Mouse (Mus musculus) olfactory bulb, adult 2 months (tissue): ENCODE data around the gene Mettl7a3. TPM values are rescaled to one million over a fixed set of nuclear protein-coding genes. Genes with fewer than 3 reads are reported as not detected.

Experiments used
- H3K27ac ChIP-seq: fragments of 200-500 bp; 2 replicates; pipeline ENCODE4 v1.5.1; 2012; ENCODE audit warnings: low read depth, low read length; ENCODE audit not compliant: insufficient read depth
- H3K4me1 ChIP-seq: fragments of 200-500 bp; 2 replicates; pipeline ENCODE4 v1.6.1; 2012; ENCODE audit warnings: low read length; ENCODE audit not compliant: control insufficient read depth, insufficient read depth
- H3K4me3 ChIP-seq: fragments of 200-500 bp; 2 replicates; pipeline ENCODE4 v1.5.1; 2012; ENCODE audit warnings: mild to moderate bottlenecking, low read depth, low read length, moderate library complexity; ENCODE audit not compliant: insufficient read depth
- CTCF ChIP-seq: fragments of 200-500 bp; IDR thresholded peaks from 2 replicates; pipeline ENCODE4 v1.5.1; 2012; ENCODE audit warnings: low read depth, mild to moderate bottlenecking, low read length, moderate library complexity; ENCODE audit not compliant: insufficient read depth
- POLR2A ChIP-seq: fragments of 200-500 bp; IDR thresholded peaks from 2 replicates; pipeline ENCODE4 v1.6.1; 2012; ENCODE audit warnings: mild to moderate bottlenecking, low read depth, low read length, moderate library complexity; ENCODE audit not compliant: insufficient read depth
- WGBS: fragments of 180-500 bp; shearing (Covaris S2); methylation state at CpG from one replicate; pipeline ENCODE4 v1.1.7; 2018; 5-methylcytosine and 5-hydroxymethylcytosine counted together
- polyA plus RNA-seq: library from polyadenylated mRNA; stranded (reverse); fragments of >200 nt; gene quantifications from 2 replicates; pipeline ENCODE4 v1.2.4, GENCODE M21; 2012; ENCODE audit warnings: low replicate concordance; ENCODE audit not compliant: missing spikeins, insufficient read depth, insufficient read length

Gene Mettl7a3
- polyA plus RNA-seq, 1 experiment: not detected

- 91% methylated on average over 8 of the region's 8 CpGs for WGBS
- H3K27ac ChIP-seq: no peak overlapping the region
- H3K4me3 ChIP-seq: no peak overlapping the region
- 0 out of 2 replicates have a peak, but pooled peaks cover 4% of the 10 kb centered on the region for H3K4me1 ChIP-seq
- TF ChIP-seq CTCF (no peak), POLR2A (no peak)
Measured at GRCm38 (mm10) chr15:100379658-100380057, 44.9 kb downstream of the Mettl7a3 start.

- TF ChIP-seq CTCF (no peak), POLR2A (no peak)
- 89% methylated on average over 2 of the region's 2 CpGs for WGBS
- Histone ChIP-seq H3K4me1 (0 out of 2 replicates have a peak, but pooled peaks cover 4% of the 10 kb centered on the region), H3K4me3 (no peak overlapping the region), H3K27ac (no peak overlapping the region)
Measured at GRCm38 (mm10) chr15:100380104-100380503, 45.4 kb downstream of the Mettl7a3 start.

- TF ChIP-seq POLR2A (no peak), CTCF (no peak)
- Histone ChIP-seq H3K4me3 (no peak overlapping the region), H3K4me1 (0 out of 2 replicates have a peak, but pooled peaks cover 4% of the 10 kb centered on the region), H3K27ac (no peak overlapping the region)
- WGBS: 89% methylated on average over 9 of the region's 9 CpGs
Measured at GRCm38 (mm10) chr15:100385705-100386104, 51.0 kb downstream of the Mettl7a3 start.

DNA sequence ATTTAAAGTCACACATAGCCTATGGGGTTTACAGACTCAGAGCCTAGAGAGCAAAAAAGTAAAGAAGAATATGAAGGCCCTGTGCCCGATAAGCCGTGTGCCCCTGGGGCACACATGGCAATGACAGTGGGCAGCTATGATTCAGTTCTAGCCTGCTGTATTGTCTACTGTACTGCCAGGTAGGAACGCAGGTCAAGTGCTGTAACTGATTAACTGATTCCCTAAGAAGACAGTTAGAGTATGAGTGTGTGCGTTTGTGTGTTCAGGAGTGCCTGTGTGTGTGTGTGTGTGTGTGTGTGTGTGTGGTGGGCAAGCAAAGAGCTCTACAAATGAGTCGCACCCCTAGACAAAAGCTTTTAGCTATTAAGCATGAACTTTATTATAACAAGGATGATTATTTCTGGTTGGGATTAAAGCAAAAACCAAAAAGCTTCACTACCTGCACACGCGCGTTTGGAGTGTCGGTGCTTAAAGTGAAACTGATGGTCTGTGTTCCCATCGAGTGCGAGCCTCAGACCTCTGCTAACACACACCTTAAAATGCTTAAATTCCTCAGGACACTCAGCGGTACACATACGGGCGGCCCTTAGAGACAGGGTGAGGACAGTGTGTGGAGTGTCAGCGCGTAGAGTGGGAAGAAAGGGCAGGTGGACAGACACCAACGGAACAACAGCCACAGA, 53.0 kb downstream of the Mettl7a3 start:
- 0 out of 2 replicates have a peak, but pooled peaks cover 4% of the 10 kb centered on the region for H3K4me1 ChIP-seq
- TF ChIP-seq POLR2A (no peak), CTCF (no peak)
- WGBS: 93% methylated on average over 17 of the region's 17 CpGs
- H3K27ac ChIP-seq: no peak overlapping the region
- no peak overlapping the region for H3K4me3 ChIP-seq

- WGBS: 83% methylated on average over 16 of the region's 16 CpGs
- TF ChIP-seq POLR2A: no peak
- TF ChIP-seq CTCF: no peak
- Histone ChIP-seq H3K4me1 (0 out of 2 replicates have a peak, but pooled peaks cover 4% of the 10 kb centered on the region), H3K4me3 (no peak overlapping the region), H3K27ac (no peak overlapping the region)
Measured at GRCm38 (mm10) chr15:100388224-100388835, 53.6 kb downstream of the Mettl7a3 start.

DNA sequence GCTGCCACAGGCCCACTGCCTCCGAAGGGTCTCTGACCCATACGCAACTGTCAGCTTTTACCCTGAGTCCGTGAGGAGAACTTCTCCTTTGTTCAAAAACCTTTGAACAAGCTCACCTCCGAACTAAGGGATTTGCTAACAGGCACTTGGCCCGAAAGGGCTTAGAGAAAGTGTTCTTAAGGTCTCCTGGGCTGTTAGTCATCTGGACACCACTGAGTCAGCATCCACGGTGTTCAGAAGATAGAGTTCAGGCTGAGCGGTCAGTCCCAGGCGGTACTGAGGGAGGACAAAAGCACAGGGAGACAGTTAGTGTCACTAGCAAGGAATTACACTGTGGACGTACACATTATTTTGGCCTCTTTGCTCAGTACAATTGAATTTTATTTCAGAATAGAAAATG, 54.2 kb downstream of the Mettl7a3 start:
- H3K27ac ChIP-seq: no peak overlapping the region
- 70% methylated on average over 9 of the region's 9 CpGs for WGBS
- no peak for TF ChIP-seq CTCF
- no peak for TF ChIP-seq POLR2A
- 0 out of 2 replicates have a peak, but pooled peaks cover 3% of the 10 kb centered on the region for H3K4me1 ChIP-seq
- no peak overlapping the region for H3K4me3 ChIP-seq

Other genes starting within 250 kb of the Mettl7a3 start
- gene Atf1, start 107.1 kb upstream of the Mettl7a3 start, polyA plus RNA-seq: not detected in 2 replicates
- not detected in 2 replicates for gene Tmprss12, start 54.1 kb upstream of the Mettl7a3 start, polyA plus RNA-seq
- gene Mettl7a1, start 30.8 kb upstream of the Mettl7a3 start, polyA plus RNA-seq: not detected in 2 replicates
- not detected in 2 replicates for gene Methig1, start 18.2 kb downstream of the Mettl7a3 start, polyA plus RNA-seq
- gene Mettl7a2, start 18.3 kb downstream of the Mettl7a3 start, polyA plus RNA-seq: not detected in 2 replicates
- gene Higd1c, start 29.6 kb downstream of the Mettl7a3 start, polyA plus RNA-seq: not detected in 2 replicates
- not detected in 2 replicates for gene Gm5475, start 87.2 kb downstream of the Mettl7a3 start, polyA plus RNA-seq
- not detected in 2 replicates for gene Slc11a2, start 90.1 kb downstream of the Mettl7a3 start, polyA plus RNA-seq
- gene Letmd1, start 134.1 kb downstream of the Mettl7a3 start, polyA plus RNA-seq: not detected in 2 replicates
- not detected in 2 replicates for gene Csrnp2, start 160.6 kb downstream of the Mettl7a3 start, polyA plus RNA-seq
- gene Tfcp2, start 217.1 kb downstream of the Mettl7a3 start, polyA plus RNA-seq: not detected in 2 replicates